In genomic region chr19:35861421-35861820, GRCm38 (mm10) we compare ENCODE assay signal across 25 mouse cellular contexts.
DNase-seq lines count a peak whose midpoint lies in the region; ATAC-seq lines count a peak whose summit lies in the region.
"Had no signal": no experiment of that assay in that cellular context is flagged by ENCODE, and none has a peak within 500 bp of the region (broad histone marks: within the 10 kb centered on the region; RNA-seq: fewer than 3 reads in every experiment).

No protein-coding gene starts in this region.

- H3K4me1 ChIP-seq in heart, embryonic 11.5 days (ENCODE audit: control insufficient read depth, insufficient read depth, low read length): no peaks in the 10 kb centered on the region
- H3K4me1 ChIP-seq: limb, embryonic 10.5 days; midbrain, embryonic 10.5 days; neural tube, embryonic 13.5 days had no signal

- H3K36me3 ChIP-seq in heart, embryonic 11.5 days (ENCODE audit: control insufficient read depth, insufficient read depth, low read length): no peaks in the 10 kb centered on the region
- H3K36me3 ChIP-seq: limb, embryonic 10.5 days; midbrain, embryonic 10.5 days; neural tube, embryonic 13.5 days had no signal

- no peak overlapping the region for H3K4me3 ChIP-seq in heart, embryonic 11.5 days (ENCODE audit: low read depth, low read length)
- H3K4me3 ChIP-seq: left cerebral cortex, adult 2 months; limb, embryonic 10.5 days; midbrain, embryonic 10.5 days; neural tube, embryonic 13.5 days had no signal

- intact Hi-C loops in left cerebral cortex, postnatal 4 days (cut with DNase I): no loop called here
- intact Hi-C loops in heart, postnatal 10 days (cut with DNase I): no loop called here

- no peaks in the 10 kb centered on the region for H3K9me3 ChIP-seq in heart, embryonic 11.5 days (replicated peaks; ENCODE audit: control insufficient read depth, low read length)
- H3K9me3 ChIP-seq: limb, embryonic 10.5 days; midbrain, embryonic 10.5 days; neural tube, embryonic 13.5 days had no signal

- no peaks in the 10 kb centered on the region for H3K27me3 ChIP-seq in heart, embryonic 11.5 days (ENCODE audit: control insufficient read depth, insufficient read depth, low read length)
- H3K27me3 ChIP-seq: neural tube, embryonic 13.5 days had no signal

- no peak for ATAC-seq in cerebellum, adult (ENCODE audit: insufficient number of reproducible peaks, low FRiP score, low TSS enrichment)
- no peak for ATAC-seq in heart, embryonic 11.5 days (replicated peaks; ENCODE audit: insufficient number of reproducible peaks, low FRiP score, low TSS enrichment)
- ATAC-seq: forebrain, postnatal 0 days; hindbrain, embryonic 16.5 days; intestine, postnatal 0 days had no signal

- H3K9ac ChIP-seq in heart, embryonic 11.5 days (ENCODE audit: low read depth, low read length): no peak overlapping the region
- H3K9ac ChIP-seq: forebrain, postnatal 0 days; neural tube, embryonic 13.5 days had no signal

- DNase-seq in cerebellum, postnatal 36 days: peak; percentile 8 to 26
- peak; percentile 66 for DNase-seq in left cerebral cortex, postnatal 4 days
- DNase-seq in left cerebral cortex, adult 11 months (ENCODE audit: low spot score): no peak
- DNase-seq in NIH3T3 (ENCODE audit: low read depth): peak; percentile 19
- peak; percentile 66 for DNase-seq in kidney, adult 9 months
- DNase-seq in heart, postnatal 10 days: no peak
- DNase-seq: adrenal gland, adult 2 months; B cell, adult 2 months; embryo, embryonic 11 days; forebrain, postnatal 0 days; heart, adult 11 months; heart, postnatal 4 days; lung, adult 2 months; lung, postnatal 4 days; right cerebral cortex, adult 18-20 months; thymus, postnatal 14 days had no signal

- no peak overlapping the region for H3K27ac ChIP-seq in heart, embryonic 11.5 days (ENCODE audit: low read depth, low read length)
- H3K27ac ChIP-seq: left cerebral cortex, adult 2 months; limb, embryonic 10.5 days; midbrain, embryonic 10.5 days; neural tube, embryonic 13.5 days had no signal

- WGBS in heart, embryonic 11.5 days (ENCODE audit: insufficient replicate concordance): 64% methylated on average over 4 of the region's 4 CpGs

- H3K4me2 ChIP-seq in heart, embryonic 11.5 days: no peak overlapping the region
- H3K4me2 ChIP-seq: liver, embryonic 11.5 days; neural tube, embryonic 13.5 days had no signal

Comparison
In these comparisons a context has a peak if more than half of its experiments do, and no peak if none do; other contexts are left out.
1. DNase-seq: peak in cerebellum, postnatal 36 days (2 of 2), left cerebral cortex, postnatal 4 days (single experiment), NIH3T3 (single experiment) and kidney, adult 9 months (single experiment); none in left cerebral cortex, adult 11 months (single experiment) and heart, postnatal 10 days (0 of 2).